Mouse (Mus musculus) natural killer cell, adult 2 months (primary cell): ENCODE results near the gene Gm49405.
"Not testable (repeated sequence)": the region's sequence is repeated elsewhere in the genome, so short reads cannot be mapped to it uniquely, and the experiment has no call there.

ENCODE experiments used
- DNase-seq, 2 experiments: peaks; one replicate each; pipeline ENCODE4 v3.0.0; 2022; ENCODE audit warnings: low spot score in 2 of 2

The Gm49405 gene

GRCm38 (mm10) chr19:4000119-4000900, at the start of gene Gm49405, which contains the start of gene Nudt8:
TSS of gene Gm49405 (plus strand) at chr19:4000626.
TSS of gene Nudt8 (plus strand) at chr19:4000580.
- peak; percentile 96 to 97 for DNase-seq

GRCm38 (mm10) chr19:3951461-3951860, 49.0 kb upstream of the Gm49405 start:
- no peak for DNase-seq

- no peak for DNase-seq
Observed at GRCm38 (mm10) chr19:3952099-3952498, 48.3 kb upstream of the Gm49405 start.

GRCm38 (mm10) chr19:3955033-3955432, 45.4 kb upstream of the Gm49405 start:
- DNase-seq: no peak

GRCm38 (mm10) chr19:3955804-3956203, 44.6 kb upstream of the Gm49405 start:
- DNase-seq: no peak

GRCm38 (mm10) chr19:3957296-3958036, 43.0 kb upstream of the Gm49405 start:
- DNase-seq: not testable (repeated sequence)

GRCm38 (mm10) chr19:3958470-3958869, 42.0 kb upstream of the Gm49405 start, which contains the start of gene Aldh3b3:
TSS of gene Aldh3b3 (plus strand) at chr19:3958645.
- no peak for DNase-seq

GRCm38 (mm10) chr19:3959030-3959429, 41.4 kb upstream of the Gm49405 start:
- DNase-seq: no peak

GRCm38 (mm10) chr19:3960211-3960610, 40.2 kb upstream of the Gm49405 start:
- DNase-seq: no peak

GRCm38 (mm10) chr19:3961805-3962204, 38.6 kb upstream of the Gm49405 start:
- not testable (repeated sequence) for DNase-seq

- no peak for DNase-seq
Observed at GRCm38 (mm10) chr19:3962469-3962868, 38.0 kb upstream of the Gm49405 start.

GRCm38 (mm10) chr19:3964030-3964429, 36.4 kb upstream of the Gm49405 start:
- no peak for DNase-seq

GRCm38 (mm10) chr19:3966330-3967075, 33.9 kb upstream of the Gm49405 start:
- DNase-seq: no peak

GRCm38 (mm10) chr19:3967258-3967657, 33.2 kb upstream of the Gm49405 start:
- no peak for DNase-seq

- DNase-seq: no peak
Observed at GRCm38 (mm10) chr19:3972229-3972628, 28.2 kb upstream of the Gm49405 start, which contains the start of gene Aldh3b2. TSS of gene Aldh3b2 (plus strand) at chr19:3972328.

- not testable (repeated sequence) for DNase-seq
Observed at GRCm38 (mm10) chr19:3974608-3975007, 25.8 kb upstream of the Gm49405 start.

GRCm38 (mm10) chr19:3975866-3976265, 24.6 kb upstream of the Gm49405 start:
- peak in 1 of 2 experiments; percentile 20 for DNase-seq

GRCm38 (mm10) chr19:3980309-3980708, 20.1 kb upstream of the Gm49405 start:
- DNase-seq: peak; percentile 75 to 80

- DNase-seq: no peak
Observed at GRCm38 (mm10) chr19:3980917-3981316, 19.5 kb upstream of the Gm49405 start.

GRCm38 (mm10) chr19:3983527-3984200, 16.8 kb upstream of the Gm49405 start:
- no peak for DNase-seq

GRCm38 (mm10) chr19:3985261-3985681, 15.2 kb upstream of the Gm49405 start:
- no peak for DNase-seq
